Mouse (Mus musculus): ENCODE measurements around the gene D1Pas1. TPM values are rescaled to one million over a fixed set of nuclear protein-coding genes. Genes with fewer than 3 reads are reported as not detected.

D1Pas1 gene
- polyA plus RNA-seq, 1 experiment, result not detected

- DNase-seq (ENCODE audit: extremely low spot score in 1 of 2, low spot score in 1 of 2), result no peak
Observed at GRCm38 (mm10) chr1:186986086-186986485, 18.9 kb downstream of the D1Pas1 start.

- DNase-seq (ENCODE audit: extremely low spot score in 1 of 2, low spot score in 1 of 2), result no peak
Observed at GRCm38 (mm10) chr1:186986506-186986905, 19.3 kb downstream of the D1Pas1 start.

GRCm38 (mm10) chr1:186988281-186988682 lies 21.1 kb downstream of the D1Pas1 start:
- DNase-seq (ENCODE audit: extremely low spot score in 1 of 2, low spot score in 1 of 2), result peak in 1 of 2 experiments; percentile 30

DNA sequence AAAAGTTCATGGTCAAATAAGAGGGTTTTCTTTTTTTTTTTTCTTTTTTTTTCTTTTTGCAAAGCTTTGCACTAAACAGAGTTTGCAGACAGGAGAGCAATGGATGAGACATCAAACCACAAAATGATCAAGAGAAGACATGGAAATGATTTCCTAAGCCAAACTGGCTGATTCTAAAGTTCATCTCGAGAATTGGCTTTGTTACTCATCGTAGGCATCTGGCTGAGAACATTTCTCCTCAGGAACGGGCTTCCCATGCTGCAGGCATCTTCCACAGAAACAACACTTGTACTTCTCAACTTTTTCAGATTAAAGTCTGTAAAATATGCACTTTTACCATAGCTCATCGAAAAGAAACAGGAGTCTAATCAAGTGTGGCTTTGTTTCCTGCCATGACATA lies 21.6 kb downstream of the D1Pas1 start:
- peak in 1 of 2 experiments; percentile 45 for DNase-seq (ENCODE audit: extremely low spot score in 1 of 2, low spot score in 1 of 2)

- DNase-seq (ENCODE audit: extremely low spot score in 1 of 2, low spot score in 1 of 2), result no peak
Observed at GRCm38 (mm10) chr1:186991473-186991872, 24.3 kb downstream of the D1Pas1 start.

DNA sequence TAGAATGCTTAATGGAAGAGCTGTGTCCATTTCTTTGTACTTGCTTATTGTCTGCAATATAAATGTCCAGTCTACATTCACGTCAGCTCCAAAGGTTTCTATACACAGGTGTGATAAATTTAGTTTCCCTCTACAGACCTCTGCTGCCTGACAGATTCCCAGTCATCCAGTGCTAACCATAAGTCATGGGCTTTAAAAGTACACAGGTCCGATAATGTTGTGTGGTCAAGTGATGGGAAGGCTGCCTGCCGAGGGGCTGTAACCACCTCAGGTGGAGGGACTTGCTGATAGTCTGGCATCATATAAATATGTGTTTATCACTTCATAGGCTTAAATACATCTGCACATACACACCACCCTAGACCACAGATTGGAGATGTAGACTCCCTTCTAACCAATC lies 24.9 kb downstream of the D1Pas1 start:
- no peak for DNase-seq (ENCODE audit: extremely low spot score in 1 of 2, low spot score in 1 of 2)

- DNase-seq (ENCODE audit: extremely low spot score in 1 of 2, low spot score in 1 of 2), result no peak
Observed at GRCm38 (mm10) chr1:186997596-186998304, 30.5 kb downstream of the D1Pas1 start.

DNA sequence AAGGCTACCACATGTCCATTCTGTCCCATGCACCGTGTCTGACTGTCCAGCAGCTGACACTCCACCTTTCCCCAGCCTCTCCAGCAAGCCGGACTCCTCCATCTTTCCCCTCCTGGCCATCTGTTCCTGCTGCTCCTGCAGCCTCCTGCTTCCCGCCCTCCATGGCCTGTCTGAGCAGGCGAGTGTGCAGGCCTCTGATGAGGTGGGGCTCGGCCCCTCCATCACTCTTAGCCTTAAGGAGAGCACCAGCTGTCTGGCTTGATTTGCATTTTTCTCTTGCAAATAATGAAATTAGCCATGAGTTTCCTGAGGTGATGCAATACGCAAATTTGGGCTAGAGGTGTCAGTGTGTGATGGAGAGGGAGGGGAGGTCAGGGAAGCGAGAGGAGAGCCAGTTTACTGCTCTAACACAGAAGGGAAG lies 36.2 kb downstream of the D1Pas1 start:
- DNase-seq (ENCODE audit: extremely low spot score in 1 of 2, low spot score in 1 of 2), result no peak

DNA sequence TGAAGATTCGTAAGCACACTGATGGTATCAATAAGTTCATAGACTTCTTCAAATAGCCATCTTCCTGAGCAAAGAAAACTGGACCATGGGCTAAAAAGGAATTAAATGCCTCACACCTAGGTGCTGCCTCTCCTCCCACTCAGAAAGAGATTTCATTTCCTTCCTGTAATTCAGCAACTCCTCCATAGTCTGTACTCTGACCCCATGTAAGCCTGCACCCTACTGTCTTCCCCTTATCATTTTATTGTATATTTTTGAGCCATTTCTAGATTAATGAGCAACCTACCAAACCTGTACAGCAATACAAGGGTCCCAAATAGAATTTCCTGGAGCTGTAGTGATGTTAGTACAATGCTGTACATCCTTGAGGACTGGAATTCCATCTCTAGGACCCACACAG lies 37.1 kb downstream of the D1Pas1 start:
- no peak for DNase-seq (ENCODE audit: extremely low spot score in 1 of 2, low spot score in 1 of 2)

DNA sequence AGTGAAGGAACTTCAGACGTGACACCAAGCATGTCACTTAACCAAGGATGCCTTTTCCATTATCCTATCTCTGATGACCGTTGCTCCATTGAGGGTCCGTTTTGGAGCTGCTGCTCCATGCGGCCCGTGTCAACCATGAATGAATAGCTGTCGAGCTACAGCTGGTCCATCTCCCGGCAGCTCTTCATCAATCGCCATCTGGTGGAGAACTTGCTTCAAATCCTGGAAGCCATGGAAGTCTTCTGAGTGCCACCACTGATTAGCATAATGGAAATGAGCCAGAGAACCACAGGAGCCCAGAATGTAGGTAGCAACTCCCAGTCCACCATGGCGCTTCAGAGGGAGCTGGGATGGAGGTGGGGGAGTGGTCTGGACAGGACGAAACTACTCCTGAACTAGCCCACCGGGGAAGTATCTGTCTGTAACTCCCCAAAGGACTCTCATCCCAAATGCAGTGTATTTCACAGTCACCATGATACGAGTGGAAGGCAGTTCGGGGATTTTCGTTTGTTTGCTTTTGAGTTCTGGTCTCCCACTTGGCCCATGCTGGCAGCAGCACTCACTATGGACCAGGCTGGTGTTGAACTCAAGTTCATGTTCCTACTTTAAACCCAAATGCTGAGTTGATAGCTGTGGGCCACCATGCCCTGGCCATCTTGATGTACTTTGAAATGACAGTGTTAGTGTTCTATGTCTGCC lies 39.2 kb downstream of the D1Pas1 start:
- DNase-seq (ENCODE audit: extremely low spot score in 1 of 2, low spot score in 1 of 2), result no peak

DNA sequence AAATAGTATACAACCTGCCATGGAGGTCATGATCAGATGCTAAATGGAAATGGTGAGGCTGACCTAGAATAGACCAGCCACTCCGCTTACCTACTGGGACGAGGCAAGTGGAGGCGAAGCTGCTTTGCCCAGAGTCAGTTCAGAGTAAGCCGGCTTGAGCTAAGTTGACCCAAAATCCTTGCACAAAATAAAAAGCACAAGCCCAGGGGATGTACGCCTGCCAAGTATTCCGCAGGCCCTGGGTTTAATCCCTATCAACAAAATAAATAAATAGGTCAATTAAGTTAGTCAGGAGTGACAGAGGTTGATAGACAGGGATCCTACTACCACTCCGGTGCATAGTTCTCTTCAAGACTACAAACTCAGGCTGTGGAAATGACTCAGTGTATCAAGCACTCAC lies 41.0 kb downstream of the D1Pas1 start:
- DNase-seq (ENCODE audit: extremely low spot score in 1 of 2, low spot score in 1 of 2), result no peak

DNA sequence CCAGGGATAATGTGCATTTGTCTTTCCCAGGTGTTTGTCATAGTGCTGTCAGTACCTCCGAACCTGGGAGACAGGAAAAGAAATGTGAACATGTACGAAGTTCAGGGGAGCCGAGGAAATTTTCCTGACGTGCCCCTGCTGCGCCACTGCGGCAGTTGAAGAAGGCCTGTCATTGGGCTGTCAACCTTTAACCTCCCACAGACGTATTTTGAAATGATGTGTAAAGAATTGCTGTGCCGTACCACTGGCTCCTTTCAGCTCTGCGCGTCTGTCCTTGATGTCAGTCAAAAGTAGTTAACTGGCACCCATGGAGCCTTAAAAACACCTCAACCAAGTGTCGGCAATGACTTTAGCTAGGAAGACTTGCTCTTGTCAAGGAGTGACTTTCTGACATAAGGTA lies 42.9 kb downstream of the D1Pas1 start:
- no peak for DNase-seq (ENCODE audit: extremely low spot score in 1 of 2, low spot score in 1 of 2)

DNA sequence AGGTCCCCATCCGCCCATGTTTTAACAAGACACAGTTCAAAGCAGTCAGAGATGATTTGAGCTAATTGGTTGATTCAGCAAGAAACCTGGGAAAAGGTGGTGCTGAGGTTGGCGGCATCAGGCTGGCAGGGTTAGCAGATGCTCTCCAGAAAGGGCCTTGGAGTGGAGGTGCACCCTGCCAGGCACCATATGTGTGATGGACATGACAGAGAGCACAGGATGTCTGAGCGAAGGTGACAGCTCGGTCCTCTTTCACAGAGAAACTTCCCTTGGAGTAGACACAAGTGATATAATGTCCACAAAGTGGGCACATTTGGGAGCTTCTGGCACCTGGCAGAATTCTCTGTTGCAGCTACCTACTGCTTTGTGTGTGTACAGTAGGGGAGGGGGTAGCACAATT lies 44.4 kb downstream of the D1Pas1 start:
- DNase-seq (ENCODE audit: extremely low spot score in 1 of 2, low spot score in 1 of 2), result no peak

- DNase-seq (ENCODE audit: extremely low spot score in 1 of 2, low spot score in 1 of 2), result no peak
Observed at GRCm38 (mm10) chr1:187014141-187014540, 46.9 kb downstream of the D1Pas1 start.

DNA sequence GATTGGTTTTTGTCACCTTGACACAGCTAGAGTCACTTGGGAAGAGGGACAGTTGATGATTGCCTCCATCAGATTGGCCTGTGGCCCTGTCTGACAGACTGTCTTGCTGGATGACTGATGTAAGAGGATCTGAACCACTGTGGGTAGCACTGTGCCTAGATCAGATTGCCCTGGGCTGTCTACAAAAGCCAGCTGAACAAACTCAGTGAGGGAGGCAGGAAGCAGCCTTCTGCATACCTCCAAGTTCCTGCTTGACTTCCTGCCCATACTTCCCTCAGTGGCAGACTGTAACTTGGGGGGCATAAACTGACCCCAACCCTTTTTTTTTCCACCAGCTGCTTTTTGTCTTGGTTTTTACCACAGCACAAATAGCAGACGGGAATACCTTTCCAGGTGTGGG lies 48.5 kb downstream of the D1Pas1 start:
- DNase-seq (ENCODE audit: extremely low spot score in 1 of 2, low spot score in 1 of 2), result no peak

DNA sequence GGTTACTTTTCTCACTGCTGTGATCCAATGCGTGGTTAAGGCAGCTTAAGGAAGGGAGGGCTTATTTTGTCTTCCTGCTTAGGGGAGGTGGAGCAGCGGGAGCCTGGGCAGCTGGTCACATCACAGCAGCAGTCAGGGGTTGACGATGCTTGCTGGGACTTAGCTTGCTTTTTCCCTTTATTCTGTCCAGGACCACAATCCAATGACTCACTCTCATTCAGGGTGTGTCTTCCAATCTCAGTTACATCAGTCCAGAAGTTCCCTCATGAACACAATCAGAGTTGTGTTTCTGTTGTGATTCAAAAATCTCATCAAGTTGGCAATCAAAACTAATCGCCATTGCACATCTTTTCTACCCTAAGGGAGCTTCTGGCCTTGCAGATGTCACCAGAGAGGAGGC lies 48.9 kb downstream of the D1Pas1 start:
- no peak for DNase-seq (ENCODE audit: extremely low spot score in 1 of 2, low spot score in 1 of 2)

GRCm38 (mm10) chr1:187020011-187020410 lies 52.8 kb downstream of the D1Pas1 start:
- no peak for DNase-seq (ENCODE audit: extremely low spot score in 1 of 2, low spot score in 1 of 2)

Other genes with a start within 250 kb of the D1Pas1 start
- 14.8 and 16.1 TPM in 2 replicates for gene Rrp15, start 218.1 kb upstream of the D1Pas1 start, polyA plus RNA-seq (2012; rRNA removed)
- gene Spata17, start 248.0 kb downstream of the D1Pas1 start, polyA plus RNA-seq (2012; rRNA removed), result 0.65 and 0.92 TPM in 2 replicates
- gene Gpatch2, start 248.1 kb downstream of the D1Pas1 start, polyA plus RNA-seq (2012; rRNA removed), result 15.5 and 15.6 TPM in 2 replicates

Data from frontal cortex, adult 2 months (tissue).